Mouse (Mus musculus): ENCODE measurements at regions not wholly inside any gene's neighbourhood (a gene's known extent, or its start where the extent isn't known, plus 50 kb on each side); places are given as distances from the start of the nearest gene placed in this dataset.

DNA sequence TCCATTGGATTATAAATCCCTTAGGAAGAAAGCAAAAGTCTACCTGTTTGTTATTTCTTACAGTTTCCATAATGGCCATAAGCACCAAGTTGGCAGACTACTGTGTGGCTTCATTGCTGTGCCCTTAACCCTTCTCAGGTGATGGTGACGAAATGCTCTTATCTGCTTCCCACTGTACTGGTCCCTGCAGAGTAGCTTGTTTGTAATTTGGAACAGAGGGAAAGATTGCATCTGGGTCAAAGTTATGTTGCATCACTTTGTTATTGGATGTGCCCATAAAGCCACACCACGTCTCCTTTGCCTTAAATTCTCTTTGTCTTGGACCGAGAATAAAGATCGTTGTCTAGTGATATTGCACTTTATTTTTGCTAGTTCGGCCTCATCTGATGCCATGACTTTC, 615.9 kb downstream of the Nfib start:
- DNase-seq: no peak

DNA sequence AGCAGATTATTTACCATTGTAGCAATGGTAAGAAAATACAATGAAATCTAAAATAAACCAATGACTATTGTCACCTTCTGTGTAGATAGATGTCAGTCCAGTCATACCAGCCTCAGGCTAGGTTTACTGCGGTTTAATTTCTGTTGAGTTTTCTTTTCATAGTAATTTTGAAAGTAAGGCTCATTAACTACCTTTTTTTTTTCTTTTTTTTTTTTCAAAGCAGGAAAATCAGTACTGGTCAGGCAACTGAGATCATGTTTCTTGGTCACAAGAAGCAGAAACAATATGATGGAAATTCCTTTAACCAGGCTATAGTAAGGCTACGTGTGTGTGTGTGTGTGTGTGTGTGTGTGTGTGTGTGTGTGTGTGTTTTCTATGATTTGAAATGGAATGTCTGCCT, 622.0 kb downstream of the Nfib start:
- DNase-seq: no peak

GRCm38 (mm10) chr4:82068050-82068449, 625.4 kb upstream of the Mpdz start:
- no peak for DNase-seq

DNA sequence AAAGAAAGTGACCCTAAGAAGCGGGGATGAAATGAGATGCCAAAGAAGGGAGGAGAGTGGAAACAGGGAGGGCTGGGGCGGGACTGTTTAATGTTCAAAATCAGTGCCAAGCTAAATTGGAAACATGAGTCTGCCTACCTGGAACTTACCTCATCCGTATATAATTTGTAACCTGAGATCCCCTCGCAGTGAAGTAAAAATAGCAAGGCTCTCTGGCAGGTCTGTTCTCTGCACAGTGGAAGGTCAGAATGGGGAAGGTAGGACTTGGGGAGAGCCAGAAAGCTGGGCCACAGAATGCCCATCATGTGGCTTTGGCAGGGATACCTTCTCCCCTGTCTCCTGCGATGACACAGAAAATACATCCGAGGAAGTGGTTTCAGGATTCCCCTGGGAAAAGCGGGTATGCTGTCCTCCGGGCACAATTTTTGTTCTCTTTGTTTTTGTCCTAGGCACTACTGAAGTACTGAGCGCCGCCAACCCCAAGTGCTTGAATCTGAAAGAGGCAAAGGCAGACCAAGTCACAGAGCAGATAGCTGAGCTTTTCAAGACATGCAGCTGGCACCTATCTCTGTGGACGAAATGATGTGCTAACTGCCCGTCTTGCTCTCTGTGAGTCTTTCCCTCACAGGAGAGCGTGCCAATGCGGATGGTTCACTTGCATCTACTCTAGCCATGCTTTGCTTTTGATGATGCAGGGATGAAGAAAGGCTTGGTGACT, 623.2 kb upstream of the Mpdz start:
- DNase-seq: peak; percentile 20

GRCm38 (mm10) chr4:82062726-82063125, 620.1 kb upstream of the Mpdz start:
- no peak for DNase-seq

DNA sequence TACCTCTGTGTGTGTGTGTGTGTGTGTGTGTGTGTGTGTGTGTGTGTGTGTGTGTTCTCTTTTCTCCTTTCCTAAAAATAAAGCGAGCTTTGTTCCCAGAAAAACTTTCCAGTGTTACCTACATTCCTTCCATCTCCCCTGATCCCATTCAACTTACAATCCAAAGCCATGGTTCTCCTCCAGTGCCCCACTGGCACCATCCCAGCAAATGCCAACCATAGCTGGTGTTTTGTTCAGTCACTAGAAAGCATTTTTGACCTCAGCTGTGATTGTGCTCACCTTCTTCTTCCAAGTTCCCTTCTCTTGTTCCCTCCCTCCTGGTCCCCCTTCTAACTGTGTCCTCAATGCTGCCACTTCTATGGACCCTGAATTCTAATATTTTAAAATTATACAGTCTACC, 614.1 kb upstream of the Mpdz start:
- DNase-seq: no peak

DNA sequence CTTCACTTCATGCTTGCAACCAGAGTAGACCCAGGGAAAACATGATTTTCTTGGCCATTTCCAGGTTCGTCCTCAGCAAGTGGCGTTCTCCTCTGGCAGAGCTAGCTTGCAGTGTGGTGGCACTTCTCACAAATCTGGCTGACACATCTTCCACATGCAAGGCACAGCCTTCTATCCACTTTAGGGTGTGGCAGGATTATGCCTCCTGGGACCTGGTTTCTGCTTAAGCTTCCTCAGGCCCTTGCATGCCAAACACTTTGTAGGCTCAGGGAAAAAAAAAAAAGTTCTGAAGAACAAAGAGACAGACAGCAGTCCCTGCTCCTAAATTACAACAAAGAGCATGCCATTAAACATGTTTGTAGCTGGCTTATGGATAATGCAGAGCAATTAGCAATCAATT, 605.6 kb upstream of the Mpdz start:
- DNase-seq: no peak

DNA sequence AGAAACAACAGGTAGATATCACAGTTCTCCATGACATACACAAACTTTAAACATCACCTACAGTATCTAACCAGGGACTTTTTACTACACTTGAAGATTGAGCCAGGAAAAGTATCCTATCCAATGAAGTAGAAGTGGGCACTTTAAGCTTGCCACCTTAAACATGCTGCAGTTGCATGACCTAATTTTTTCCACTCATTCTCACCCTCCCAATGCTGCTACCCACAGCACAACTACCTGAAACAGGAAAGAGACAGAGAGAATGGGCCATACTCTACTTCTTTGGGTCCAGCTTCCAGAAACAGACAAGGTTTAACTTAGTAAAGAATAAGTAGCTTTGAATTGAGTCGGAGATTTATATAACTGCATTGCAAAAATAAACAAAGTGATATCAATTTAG, 594.9 kb upstream of the Mpdz start:
- no peak for DNase-seq

DNA sequence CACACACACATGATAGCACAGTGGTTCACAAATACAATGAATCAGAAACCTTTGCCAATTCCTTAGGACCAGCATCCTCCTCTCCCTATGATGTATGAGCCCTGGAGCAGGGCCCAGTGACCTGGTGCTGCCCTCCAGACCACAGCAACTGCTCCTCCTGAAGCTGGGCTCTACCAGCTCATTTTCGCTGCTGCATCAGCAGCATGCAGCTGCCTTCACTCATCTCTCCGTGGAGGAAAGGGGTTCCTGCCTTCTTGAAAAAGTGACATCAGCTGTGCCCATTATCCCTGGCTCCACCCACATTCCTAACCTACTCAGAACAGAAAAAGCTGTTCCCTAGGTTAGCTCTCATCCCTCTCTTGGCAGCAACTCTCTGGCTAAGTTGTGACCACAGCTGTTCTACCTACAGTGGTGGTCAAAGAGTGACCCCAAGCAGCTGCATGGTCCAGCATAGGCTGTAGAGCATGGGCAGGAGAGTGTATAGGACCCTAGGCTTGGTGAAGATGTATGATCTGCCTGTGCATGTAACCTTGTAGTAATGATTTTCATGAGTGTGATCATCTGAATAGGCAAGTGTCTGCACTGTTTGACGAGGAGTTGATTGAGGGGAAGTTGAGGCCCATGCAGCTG, 592.6 kb upstream of the Mpdz start:
- peak; percentile 31 for DNase-seq

DNA sequence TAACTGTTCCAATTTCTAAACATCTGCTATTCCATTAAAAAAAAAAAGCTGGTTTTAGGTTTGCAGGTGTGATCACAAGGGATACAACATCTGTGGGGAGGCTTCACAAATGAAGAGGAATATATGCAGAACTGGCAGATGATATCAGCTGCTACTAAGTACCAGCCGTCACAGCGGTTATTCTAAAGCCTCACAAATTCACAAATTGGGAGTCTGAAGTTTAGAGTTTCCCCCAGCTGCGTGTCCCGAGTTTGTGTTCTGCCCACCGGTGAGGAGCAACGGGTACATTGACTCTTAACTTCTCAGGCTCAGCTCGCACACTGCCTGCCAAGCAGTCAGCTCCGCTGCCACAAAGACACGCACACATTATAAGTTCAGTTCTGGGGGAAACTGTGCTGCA, 586.6 kb upstream of the Mpdz start:
- DNase-seq: no peak

DNA sequence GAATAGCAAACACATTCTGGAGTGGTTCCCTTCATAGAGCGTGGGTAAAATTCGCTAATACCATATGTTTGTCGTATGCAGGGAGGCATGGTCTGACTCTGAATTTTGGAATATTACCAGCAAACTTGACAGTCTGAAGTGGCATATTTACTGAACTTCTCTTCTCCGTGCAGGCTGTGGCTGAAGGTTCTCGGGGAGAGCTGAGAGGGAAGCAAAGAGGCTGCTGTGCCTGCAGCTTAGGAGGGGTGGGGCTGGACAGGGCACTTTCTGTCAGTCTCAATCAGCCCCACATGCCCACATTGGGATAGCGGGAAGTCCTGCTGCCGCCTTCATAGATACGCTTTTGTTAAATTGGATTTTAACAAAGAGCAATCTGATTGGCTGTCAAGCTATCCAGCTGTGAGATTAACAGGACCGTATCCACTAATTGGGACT, 584.8 kb upstream of the Mpdz start:
- DNase-seq: no peak

DNA sequence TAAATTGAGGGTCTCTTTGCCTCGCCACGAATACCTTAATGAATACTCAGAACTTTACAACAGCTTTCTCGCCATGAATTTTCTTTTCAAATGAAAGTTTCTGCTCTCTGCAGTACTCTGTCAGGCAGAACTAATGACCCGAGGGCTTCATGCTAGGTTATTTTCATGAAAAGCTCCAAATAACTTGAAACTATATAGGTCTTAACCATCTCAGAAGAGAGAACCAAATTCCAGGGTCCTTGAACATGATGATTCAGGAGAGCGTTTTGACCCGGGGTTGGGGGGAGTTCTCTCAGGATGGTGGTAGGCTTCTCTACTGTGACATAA, 558.8 kb upstream of the Mpdz start:
- no peak for DNase-seq

GRCm38 (mm10) chr4:82000590-82001405, 558.2 kb upstream of the Mpdz start:
- DNase-seq: peak; percentile 27

- DNase-seq: peak; percentile 37
These were observed 557.2 kb upstream of the Mpdz start for GRCm38 (mm10) chr4:81999654-82000314.

GRCm38 (mm10) chr4:81999093-81999492, 556.5 kb upstream of the Mpdz start:
- DNase-seq: no peak

GRCm38 (mm10) chr4:81996445-81996844, 553.8 kb upstream of the Mpdz start:
- DNase-seq: no peak

- no peak for DNase-seq
These were observed 552.6 kb upstream of the Mpdz start for GRCm38 (mm10) chr4:81995243-81995642.

- no peak for DNase-seq
These were observed 546.2 kb upstream of the Mpdz start for GRCm38 (mm10) chr4:81988796-81989195.

DNA sequence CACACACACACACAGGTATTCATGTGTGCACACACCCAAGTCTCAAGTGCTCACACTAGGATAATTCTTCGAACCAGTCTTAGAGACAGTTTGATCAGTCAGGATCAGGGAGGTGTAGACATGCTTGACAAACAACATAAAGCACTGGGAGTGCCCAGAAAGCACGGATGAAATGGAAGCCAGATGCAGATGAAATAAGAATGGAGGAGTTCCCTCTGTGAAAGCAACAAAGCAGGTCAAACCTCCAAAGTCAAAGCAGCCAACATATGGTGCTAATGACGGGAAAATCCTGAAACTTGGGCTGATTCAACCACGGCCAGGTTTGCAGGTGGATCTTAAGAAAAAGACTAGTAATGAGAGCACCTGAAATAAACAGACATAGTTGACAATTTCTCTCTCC, 544.0 kb upstream of the Mpdz start:
- no peak for DNase-seq

GRCm38 (mm10) chr4:81981811-81982210, 539.2 kb upstream of the Mpdz start:
- DNase-seq: no peak

GRCm38 (mm10) chr4:81970472-81970871, 527.9 kb upstream of the Mpdz start:
- DNase-seq: peak; percentile 53

DNA sequence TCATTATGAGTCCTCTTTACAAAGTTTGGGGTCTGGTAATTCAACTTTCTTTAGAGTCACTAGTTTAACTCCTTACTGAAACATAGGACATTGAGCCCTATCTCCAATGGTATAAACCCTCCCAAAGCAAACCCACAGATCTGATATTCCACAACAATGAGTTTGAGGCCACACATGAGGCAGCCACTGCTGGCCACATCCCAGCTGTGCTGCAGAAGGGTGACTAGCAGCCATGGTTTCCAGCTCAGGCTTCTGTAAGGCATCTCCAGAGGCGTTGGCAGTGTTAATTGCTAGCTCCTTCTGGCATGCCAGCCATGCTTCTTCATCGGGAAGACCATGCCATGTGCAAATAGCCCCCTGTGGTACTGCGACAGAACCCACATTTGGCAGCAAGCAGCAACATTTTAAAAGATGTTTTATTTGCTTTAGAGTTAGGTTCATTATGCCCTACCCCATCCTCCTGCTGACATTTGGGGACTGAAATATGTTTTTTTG, 527.1 kb upstream of the Mpdz start:
- DNase-seq: no peak

All from gastrocnemius, postnatal 10 days (tissue).